Mouse (Mus musculus) erythroblast, embryonic 14.5 days (primary cell): ENCODE measurements around the gene Rab36. TPM values are rescaled to one million over a fixed set of nuclear protein-coding genes. Genes with fewer than 3 reads are reported as not detected.
"Not testable (repeated sequence)": the region's sequence is repeated elsewhere in the genome, so short reads cannot be mapped to it uniquely, and the experiment has no call there.

Experiments used
- H3K27me3 ChIP-seq: 2 replicates; pipeline ENCODE4 v1.6.1; 2012; ENCODE audit warnings: inconsistent platforms; ENCODE audit not compliant: control insufficient read depth
- H3K36me3 ChIP-seq: 2 replicates; pipeline ENCODE4 v1.6.1; 2012; ENCODE audit warnings: mild to moderate bottlenecking, inconsistent platforms; ENCODE audit not compliant: control insufficient read depth
- H3K4me1 ChIP-seq: 2 replicates; pipeline ENCODE4 v1.6.1; 2012; ENCODE audit warnings: inconsistent platforms; ENCODE audit not compliant: control insufficient read depth
- H3K4me3 ChIP-seq: replicated peaks from 2 replicates; pipeline ENCODE3; 2012; ENCODE audit warnings: moderate library complexity, mild to moderate bottlenecking, inconsistent platforms
- H3K9me3 ChIP-seq: 2 replicates; pipeline ENCODE4 v1.6.1; 2012; ENCODE audit warnings: low read length, inconsistent platforms, mixed read lengths; ENCODE audit not compliant: control insufficient read depth
- GATA1 ChIP-seq: IDR thresholded peaks from 2 replicates; pipeline ENCODE4 v1.6.1; 2012; ENCODE audit warnings: low read length, inconsistent platforms, mixed read lengths
- TAL1 ChIP-seq: IDR thresholded peaks from 3 replicates; pipeline ENCODE4 v1.6.1; 2012; ENCODE audit warnings: low read length, inconsistent platforms, mixed read lengths
- polyA plus RNA-seq: library from polyadenylated mRNA; stranded (reverse); fragments of >175 nt; gene quantifications from 2 replicates; pipeline ENCODE4 v1.2.3, GENCODE M21; 2012

Rab36 gene
- polyA plus RNA-seq, 1 experiment, result not detected

- H3K36me3 ChIP-seq, result no peaks in the 10 kb centered on the region
- H3K4me1 ChIP-seq, result no peaks in the 10 kb centered on the region
- TF ChIP-seq TAL1, result no peak
- TF ChIP-seq GATA1, result no peak
- H3K9me3 ChIP-seq, result no peaks in the 10 kb centered on the region
- no peaks in the 10 kb centered on the region for H3K27me3 ChIP-seq
- H3K4me3 ChIP-seq, result no peak overlapping the region
These were observed 5.3 kb upstream of the Rab36 start for GRCm38 (mm10) chr10:75031345-75032114.

- no peak for TF ChIP-seq TAL1
- no peak for TF ChIP-seq GATA1
- Histone ChIP-seq H3K36me3 (no peaks in the 10 kb centered on the region), H3K4me1 (peaks cover 6% of the 10 kb centered on the region), H3K4me3 (no peak within 1 kb of the TSS), H3K27me3 (peaks cover 6% of the 10 kb centered on the region), H3K9me3 (no peaks in the 10 kb centered on the region)
These were observed 4.5 kb upstream of the Rab36 start, which contains the start of gene Rsph14 for GRCm38 (mm10) chr10:75032395-75032794. Rsph14 (minus strand) TSS chr10:75032586.

- H3K9me3 ChIP-seq, H3K36me3 ChIP-seq, H3K27me3 ChIP-seq, H3K4me3 ChIP-seq: not testable (repeated sequence)
- peaks cover 22% of the 10 kb centered on the region for H3K4me1 ChIP-seq
These were observed 5.2 kb downstream of the Rab36 start for GRCm38 (mm10) chr10:75042060-75042459.

- Histone ChIP-seq H3K27me3 (no peaks in the 10 kb centered on the region), H3K4me3 (no peak overlapping the region), H3K9me3 (no peaks in the 10 kb centered on the region), H3K36me3 (no peaks in the 10 kb centered on the region; the same call in 1 of the 2 replicates), H3K4me1 (peaks cover 20% of the 10 kb centered on the region)
- TF ChIP-seq TAL1 (no peak), GATA1 (no peak)
These were observed 7.6 kb downstream of the Rab36 start for GRCm38 (mm10) chr10:75044459-75044858.

- H3K4me3 ChIP-seq, result no peak overlapping the region
- H3K27me3 ChIP-seq, result no peaks in the 10 kb centered on the region
- peaks cover 20% of the 10 kb centered on the region for H3K4me1 ChIP-seq
- no peak for TF ChIP-seq GATA1
- no peak for TF ChIP-seq TAL1
- no peaks in the 10 kb centered on the region for H3K9me3 ChIP-seq
- H3K36me3 ChIP-seq, result no peaks in the 10 kb centered on the region; the same call in 1 of the 2 replicates
These were observed 9.0 kb downstream of the Rab36 start for GRCm38 (mm10) chr10:75045831-75046230.

GRCm38 (mm10) chr10:75048711-75049110 lies 11.9 kb downstream of the Rab36 start:
- TF ChIP-seq GATA1, result no peak
- no peak for TF ChIP-seq TAL1
- H3K4me3 ChIP-seq, result no peak overlapping the region
- no peaks in the 10 kb centered on the region for H3K27me3 ChIP-seq
- no peaks in the 10 kb centered on the region; the same call in 1 of the 2 replicates for H3K36me3 ChIP-seq
- no peaks in the 10 kb centered on the region for H3K9me3 ChIP-seq
- H3K4me1 ChIP-seq, result peaks cover 13% of the 10 kb centered on the region

- no peaks in the 10 kb centered on the region; the same call in 1 of the 2 replicates for H3K36me3 ChIP-seq
- H3K4me1 ChIP-seq, result peaks cover 7% of the 10 kb centered on the region
- no peak overlapping the region for H3K4me3 ChIP-seq
- TF ChIP-seq GATA1 (no peak), TAL1 (no peak)
- no peaks in the 10 kb centered on the region for H3K9me3 ChIP-seq
- no peaks in the 10 kb centered on the region for H3K27me3 ChIP-seq
These were observed 14.7 kb downstream of the Rab36 start for GRCm38 (mm10) chr10:75051364-75052074.

- Histone ChIP-seq H3K9me3 (no peaks in the 10 kb centered on the region), H3K27me3 (no peaks in the 10 kb centered on the region), H3K4me1 (peaks cover 11% of the 10 kb centered on the region), H3K4me3 (no peak overlapping the region), H3K36me3 (no peaks in the 10 kb centered on the region; the same call in 1 of the 2 replicates)
- TF ChIP-seq GATA1 (no peak), TAL1 (no peak)
These were observed 16.0 kb downstream of the Rab36 start for GRCm38 (mm10) chr10:75052902-75053301.

GRCm38 (mm10) chr10:75053655-75054054 lies 16.8 kb downstream of the Rab36 start:
- no peaks in the 10 kb centered on the region for H3K27me3 ChIP-seq
- no peak overlapping the region for H3K4me3 ChIP-seq
- H3K9me3 ChIP-seq, result no peaks in the 10 kb centered on the region
- peaks cover 11% of the 10 kb centered on the region for H3K4me1 ChIP-seq
- no peaks in the 10 kb centered on the region; the same call in 1 of the 2 replicates for H3K36me3 ChIP-seq
- no peak for TF ChIP-seq TAL1
- no peak for TF ChIP-seq GATA1
